Mouse (Mus musculus): ENCODE measurements around the gene Mrgprf. TPM values are rescaled to one million over a fixed set of nuclear protein-coding genes. Genes with fewer than 3 reads are reported as not detected.

Gene Mrgprf
- total RNA-seq, 1 experiment, result 0.49 TPM

- H3K9me3 ChIP-seq (ENCODE audit: control insufficient read depth, insufficient read depth, low read depth, low read length), result no peaks in the 10 kb centered on the region
- no peak overlapping the region for H3K9ac ChIP-seq (ENCODE audit: insufficient read depth, low read depth, low read length, poor library complexity, severe bottlenecking)
- peak; percentile 44 for DNase-seq (ENCODE audit: low read depth, low spot score)
- TF ChIP-seq HCFC1 (IDR thresholded peaks at IDR 0.05; ENCODE audit: borderline replicate concordance, insufficient read depth, low read length) (no peak), CHD2 (IDR thresholded peaks at IDR 0.05; ENCODE audit: low read depth, low read length) (no peak), ZC3H11A (IDR thresholded peaks at IDR 0.05; ENCODE audit: borderline replicate concordance, low read depth, low read length) (no peak), ZNF384 (IDR thresholded peaks at IDR 0.05; ENCODE audit: low read depth, low read length) (no peak), MAFK (IDR thresholded peaks at IDR 0.05; ENCODE audit: insufficient read depth, low read depth, low read length) (no peak)
- no peaks in the 10 kb centered on the region for H3K36me3 ChIP-seq (ENCODE audit: control insufficient read depth, insufficient read depth, low read length, poor library complexity, severe bottlenecking)
- no peak overlapping the region for H3K4me3 ChIP-seq (ENCODE audit: insufficient read depth in 1 of 2, low read depth in 1 of 2, low read length in 2 of 2, poor library complexity in 1 of 2, severe bottlenecking in 1 of 2)
- peak overlapping the region; percentile 51; the same call in 1 of the 2 replicates for H3K27ac ChIP-seq (ENCODE audit: insufficient read depth, low read depth, low read length, poor library complexity, severe bottlenecking)
- in situ Hi-C loops (cut with MboI; ENCODE audit: low sequenced_read_pairs in 2 of 2, unreplicated experiment in 2 of 2), result no loop called here
- H3K4me1 ChIP-seq (ENCODE audit: control insufficient read depth in 2 of 2, insufficient read depth in 2 of 2, low read length in 2 of 2, poor library complexity in 1 of 2), result peaks cover 0 to 5% of the 10 kb centered on the region in 2 experiments; a peak in 2 of 4 replicates
These were observed 25.1 kb downstream of the Mrgprf start for GRCm38 (mm10) chr7:145325697-145326096.

- no peak for DNase-seq (ENCODE audit: low read depth, low spot score)
- no peak for TF ChIP-seq MAFK (IDR thresholded peaks at IDR 0.05; ENCODE audit: insufficient read depth, low read depth, low read length)
- no peak for TF ChIP-seq ZNF384 (IDR thresholded peaks at IDR 0.05; ENCODE audit: low read depth, low read length)
- TF ChIP-seq HCFC1 (IDR thresholded peaks at IDR 0.05; ENCODE audit: borderline replicate concordance, insufficient read depth, low read length), result no peak
- no peak for TF ChIP-seq CHD2 (IDR thresholded peaks at IDR 0.05; ENCODE audit: low read depth, low read length)
- no peak for TF ChIP-seq ZC3H11A (IDR thresholded peaks at IDR 0.05; ENCODE audit: borderline replicate concordance, low read depth, low read length)
- no peaks in the 10 kb centered on the region for H3K9me3 ChIP-seq (ENCODE audit: control insufficient read depth, insufficient read depth, low read depth, low read length)
- H3K9ac ChIP-seq (ENCODE audit: insufficient read depth, low read depth, low read length, poor library complexity, severe bottlenecking), result no peak overlapping the region
- no peak overlapping the region for H3K4me3 ChIP-seq (ENCODE audit: insufficient read depth in 1 of 2, low read depth in 1 of 2, low read length in 2 of 2, poor library complexity in 1 of 2, severe bottlenecking in 1 of 2)
- H3K36me3 ChIP-seq (ENCODE audit: control insufficient read depth, insufficient read depth, low read length, poor library complexity, severe bottlenecking), result no peaks in the 10 kb centered on the region
- in situ Hi-C loops (cut with MboI; ENCODE audit: low sequenced_read_pairs in 2 of 2, unreplicated experiment in 2 of 2), result no loop called here
- no peak overlapping the region for H3K27ac ChIP-seq (ENCODE audit: insufficient read depth, low read depth, low read length, poor library complexity, severe bottlenecking)
- no peaks in the 10 kb centered on the region for H3K4me1 ChIP-seq (ENCODE audit: control insufficient read depth in 2 of 2, insufficient read depth in 2 of 2, low read length in 2 of 2, poor library complexity in 1 of 2)
These were observed 29.4 kb downstream of the Mrgprf start for GRCm38 (mm10) chr7:145329982-145330381.

- H3K4me1 ChIP-seq (ENCODE audit: control insufficient read depth in 2 of 2, insufficient read depth in 2 of 2, low read length in 2 of 2, poor library complexity in 1 of 2), result no peaks in the 10 kb centered on the region
- H3K27ac ChIP-seq (ENCODE audit: insufficient read depth, low read depth, low read length, poor library complexity, severe bottlenecking), result no peak overlapping the region
- H3K36me3 ChIP-seq (ENCODE audit: control insufficient read depth, insufficient read depth, low read length, poor library complexity, severe bottlenecking), result no peaks in the 10 kb centered on the region
- DNase-seq (ENCODE audit: low read depth, low spot score), result no peak
- H3K9ac ChIP-seq (ENCODE audit: insufficient read depth, low read depth, low read length, poor library complexity, severe bottlenecking), result no peak overlapping the region
- no peaks in the 10 kb centered on the region for H3K9me3 ChIP-seq (ENCODE audit: control insufficient read depth, insufficient read depth, low read depth, low read length)
- no peak for TF ChIP-seq CHD2 (IDR thresholded peaks at IDR 0.05; ENCODE audit: low read depth, low read length)
- TF ChIP-seq HCFC1 (IDR thresholded peaks at IDR 0.05; ENCODE audit: borderline replicate concordance, insufficient read depth, low read length), result no peak
- no peak for TF ChIP-seq MAFK (IDR thresholded peaks at IDR 0.05; ENCODE audit: insufficient read depth, low read depth, low read length)
- TF ChIP-seq ZNF384 (IDR thresholded peaks at IDR 0.05; ENCODE audit: low read depth, low read length), result no peak
- TF ChIP-seq ZC3H11A (IDR thresholded peaks at IDR 0.05; ENCODE audit: borderline replicate concordance, low read depth, low read length), result no peak
- in situ Hi-C loops (cut with MboI; ENCODE audit: low sequenced_read_pairs in 2 of 2, unreplicated experiment in 2 of 2), result no loop called here
- H3K4me3 ChIP-seq (ENCODE audit: insufficient read depth in 1 of 2, low read depth in 1 of 2, low read length in 2 of 2, poor library complexity in 1 of 2, severe bottlenecking in 1 of 2), result no peak overlapping the region
These were observed 30.0 kb downstream of the Mrgprf start for GRCm38 (mm10) chr7:145330641-145331040.

DNA sequence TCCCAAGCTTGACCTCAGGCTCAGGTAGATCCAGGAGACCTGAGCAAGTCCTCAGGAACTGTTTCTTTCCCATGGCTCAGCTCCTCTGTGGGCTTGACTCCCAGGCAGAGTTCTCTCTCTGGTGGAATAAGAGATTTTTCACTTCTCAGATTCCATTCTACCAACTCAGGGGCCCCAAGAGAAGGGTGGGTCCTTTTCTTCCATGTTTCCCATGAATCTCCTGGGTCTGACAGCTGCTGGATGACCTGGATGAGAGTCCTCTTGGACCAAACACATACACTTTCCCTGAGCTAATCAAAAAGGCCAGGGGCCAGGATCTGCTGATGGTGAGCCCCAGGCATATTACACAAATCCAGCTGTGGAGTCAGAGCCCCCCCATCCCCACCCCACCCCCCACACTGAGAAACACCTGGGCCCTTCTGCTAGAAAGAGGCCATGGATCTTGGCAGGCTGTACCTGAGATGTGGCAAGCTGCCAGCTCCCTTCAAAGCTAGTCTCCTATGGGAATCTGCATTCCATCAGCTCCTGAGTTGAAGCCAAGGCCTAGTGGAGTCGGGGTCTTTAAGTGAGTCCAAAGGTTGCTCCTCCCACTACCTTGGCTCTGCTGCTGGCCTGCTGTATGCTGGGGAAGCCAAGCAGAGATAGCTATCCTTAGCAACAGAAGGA, 31.9 kb downstream of the Mrgprf start:
- no peak overlapping the region for H3K27ac ChIP-seq (ENCODE audit: insufficient read depth, low read depth, low read length, poor library complexity, severe bottlenecking)
- no peak overlapping the region for H3K4me3 ChIP-seq (ENCODE audit: insufficient read depth in 1 of 2, low read depth in 1 of 2, low read length in 2 of 2, poor library complexity in 1 of 2, severe bottlenecking in 1 of 2)
- H3K9ac ChIP-seq (ENCODE audit: insufficient read depth, low read depth, low read length, poor library complexity, severe bottlenecking), result no peak overlapping the region
- no peaks in the 10 kb centered on the region for H3K36me3 ChIP-seq (ENCODE audit: control insufficient read depth, insufficient read depth, low read length, poor library complexity, severe bottlenecking)
- no peaks in the 10 kb centered on the region for H3K9me3 ChIP-seq (ENCODE audit: control insufficient read depth, insufficient read depth, low read depth, low read length)
- in situ Hi-C loops (cut with MboI; ENCODE audit: low sequenced_read_pairs in 2 of 2, unreplicated experiment in 2 of 2), result no loop called here
- H3K4me1 ChIP-seq (ENCODE audit: control insufficient read depth in 2 of 2, insufficient read depth in 2 of 2, low read length in 2 of 2, poor library complexity in 1 of 2), result no peaks in the 10 kb centered on the region
- DNase-seq (ENCODE audit: low read depth, low spot score), result no peak
- no peak for TF ChIP-seq ZC3H11A (IDR thresholded peaks at IDR 0.05; ENCODE audit: borderline replicate concordance, low read depth, low read length)
- TF ChIP-seq HCFC1 (IDR thresholded peaks at IDR 0.05; ENCODE audit: borderline replicate concordance, insufficient read depth, low read length), result no peak
- TF ChIP-seq ZNF384 (IDR thresholded peaks at IDR 0.05; ENCODE audit: low read depth, low read length), result no peak
- TF ChIP-seq CHD2 (IDR thresholded peaks at IDR 0.05; ENCODE audit: low read depth, low read length), result no peak
- TF ChIP-seq MAFK (IDR thresholded peaks at IDR 0.05; ENCODE audit: insufficient read depth, low read depth, low read length), result no peak
